Comparison of ENCODE assay signal across 8 mouse cellular contexts in the genomic region with DNA sequence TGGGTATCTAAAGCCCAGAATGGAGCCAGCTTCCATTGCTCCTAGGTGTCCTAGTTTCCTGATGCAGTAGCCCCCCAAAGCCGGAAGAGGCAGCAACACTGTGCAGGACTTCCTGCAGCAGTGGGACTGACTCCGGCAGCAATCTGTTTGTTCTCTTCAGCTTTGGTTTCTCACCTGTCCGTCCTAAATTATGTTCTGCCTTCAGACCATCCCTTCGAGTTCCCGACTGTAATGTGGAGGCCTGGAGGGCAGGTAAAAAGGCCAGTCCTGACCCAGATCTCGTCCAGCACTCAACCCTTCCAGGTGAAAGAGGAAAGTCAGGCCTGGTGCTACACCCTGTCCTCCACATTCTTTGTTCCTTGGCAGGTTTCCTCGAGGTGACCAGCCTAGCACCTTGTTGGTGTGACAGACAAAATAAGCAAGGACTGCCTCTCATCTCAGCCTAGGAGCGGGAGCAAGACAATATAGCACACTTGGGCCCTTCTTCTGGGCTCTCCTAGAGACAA. TPM values are rescaled to one million over a fixed set of nuclear protein-coding genes. Genes with fewer than 3 reads are reported as not detected.
DNase-seq lines count a peak whose midpoint lies in the region; ATAC-seq and TF ChIP-seq lines count a peak whose summit lies in the region.

No protein-coding gene starts in this region.

- peak overlapping the region; percentile 71 for H3K9ac ChIP-seq in forebrain, embryonic 13.5 days
- peak overlapping the region; percentile 36; the same call in 1 of the 2 replicates for H3K9ac ChIP-seq in limb, embryonic 13.5 days
- peak overlapping the region; percentile 17 for H3K9ac ChIP-seq in neural tube, embryonic 14.5 days (replicated peaks; ENCODE audit: low read depth, low read length)

- no peak for TF ChIP-seq CTCF in C2C12 (IDR thresholded peaks at IDR 0.05; ENCODE audit: control insufficient read depth, insufficient read depth, insufficient read length)

- H3K4me2 ChIP-seq in forebrain, embryonic 13.5 days = peak overlapping the region; percentile 71
- H3K4me2 ChIP-seq in limb, embryonic 13.5 days (replicated peaks) = peak overlapping the region; percentile 76
- H3K4me2 ChIP-seq in neural tube, embryonic 14.5 days (ENCODE audit: low read depth, low read length) = peak overlapping the region; percentile 3; the same call in 1 of the 2 replicates

- H3K27me3 ChIP-seq in C2C12 (ENCODE audit: control insufficient read depth, insufficient read depth, insufficient read length) = no peaks in the 10 kb centered on the region
- H3K27me3 ChIP-seq in forebrain, embryonic 13.5 days = no peaks in the 10 kb centered on the region
- no peaks in the 10 kb centered on the region for H3K27me3 ChIP-seq in limb, embryonic 13.5 days
- no peaks in the 10 kb centered on the region for H3K27me3 ChIP-seq in neural tube, embryonic 14.5 days (ENCODE audit: control insufficient read depth, insufficient read depth, low read length)

- no peak for ATAC-seq in forebrain, embryonic 13.5 days
- no peak for ATAC-seq in limb, embryonic 13.5 days (ENCODE audit: low FRiP score, low read depth)
- ATAC-seq in neural tube, embryonic 14.5 days (ENCODE audit: low read depth) = no peak

- H3K79me3 ChIP-seq in C2C12 (ENCODE audit: low read depth) = peaks cover 5% of the 10 kb centered on the region

- WGBS in forebrain, embryonic 13.5 days = 21% methylated on average over 8 of the region's 8 CpGs
- 25% methylated on average over 8 of the region's 8 CpGs for WGBS in limb, embryonic 13.5 days
- 21% methylated on average over 8 of the region's 8 CpGs for WGBS in neural tube, embryonic 14.5 days

- H3K79me2 ChIP-seq in C2C12 (ENCODE audit: control insufficient read depth, insufficient read depth) = peaks cover 34% of the 10 kb centered on the region

- DNase-seq in cerebellum, adult 9-10 months = peak; percentile 65
- no peak for DNase-seq in cerebellum, adult 8-10 months
- DNase-seq in layer of hippocampus, adult 9-10 months (ENCODE audit: low spot score) = no peak
- no peak for DNase-seq in layer of hippocampus, adult 11-12 months (ENCODE audit: low spot score)

- H3K4me3 ChIP-seq in C2C12 (ENCODE audit: insufficient read depth, poor library complexity, severe bottlenecking) = no peak overlapping the region
- H3K4me3 ChIP-seq in forebrain, embryonic 13.5 days = no peak overlapping the region
- no peak overlapping the region for H3K4me3 ChIP-seq in limb, embryonic 13.5 days
- H3K4me3 ChIP-seq in neural tube, embryonic 14.5 days (ENCODE audit: low read depth, low read length) = no peak overlapping the region

- peak overlapping the region; percentile 3 for H3ac ChIP-seq in C2C12 (ENCODE audit: control insufficient read depth, insufficient read length, low read depth)

- peak overlapping the region; percentile 99 for H3K27ac ChIP-seq in forebrain, embryonic 13.5 days
- peak overlapping the region; percentile 95 for H3K27ac ChIP-seq in limb, embryonic 13.5 days
- peak overlapping the region; percentile 99 for H3K27ac ChIP-seq in neural tube, embryonic 14.5 days (ENCODE audit: low read depth, low read length)

- H3K9me3 ChIP-seq in forebrain, embryonic 13.5 days (replicated peaks) = no peaks in the 10 kb centered on the region
- H3K9me3 ChIP-seq in limb, embryonic 13.5 days = no peaks in the 10 kb centered on the region
- no peaks in the 10 kb centered on the region for H3K9me3 ChIP-seq in neural tube, embryonic 14.5 days (ENCODE audit: control insufficient read depth, low read length)

- peaks cover 92% of the 10 kb centered on the region for H3K4me1 ChIP-seq in forebrain, embryonic 13.5 days
- peaks cover 91% of the 10 kb centered on the region for H3K4me1 ChIP-seq in limb, embryonic 13.5 days
- peaks cover 65% of the 10 kb centered on the region for H3K4me1 ChIP-seq in neural tube, embryonic 14.5 days (ENCODE audit: control insufficient read depth, insufficient read depth, low read length)

- H3K36me3 ChIP-seq in C2C12 (ENCODE audit: control insufficient read depth, insufficient read depth) = no peaks in the 10 kb centered on the region
- no peaks in the 10 kb centered on the region for H3K36me3 ChIP-seq in forebrain, embryonic 13.5 days (ENCODE audit: poor library complexity, severe bottlenecking)
- no peaks in the 10 kb centered on the region for H3K36me3 ChIP-seq in limb, embryonic 13.5 days
- H3K36me3 ChIP-seq in neural tube, embryonic 14.5 days (ENCODE audit: control insufficient read depth, insufficient read depth, low read length) = no peaks in the 10 kb centered on the region

TF ChIP-seq in C2C12, 6 proteins besides CTCF, POLR2A, EP300 and RAD21:
- TF ChIP-seq USF1 (IDR thresholded peaks at IDR 0.05; ENCODE audit: low read depth) (no peak), FOSL1 (IDR thresholded peaks at IDR 0.05; ENCODE audit: insufficient read depth, low read length, poor library complexity, severe bottlenecking) (no peak), CEBPB (IDR thresholded peaks at IDR 0.05; ENCODE audit: low read depth) (no peak), MYOG (IDR thresholded peaks at IDR 0.05; ENCODE audit: control insufficient read depth, extremely low read depth, insufficient read length) (no peak), MAX (IDR thresholded peaks at IDR 0.05) (no peak), MYOD1 (IDR thresholded peaks at IDR 0.05; ENCODE audit: control insufficient read depth, insufficient read length, low read depth) (no peak)

RNA-seq across cellular contexts. Expression of a gene that starts 6.3 kb away (rescaled TPM):
- 49.7 TPM for polyA plus RNA-seq in C2C12 (2012; fragmentation: generic; extraction: Trizol)
- 54.2 and 54.8 TPM in 2 replicates for polyA plus RNA-seq in forebrain, embryonic 13.5 days (2015; fragmentation: Nextera tagmentation; extraction: Ambion mirVana)
- 39.2 and 41.2 TPM in 2 replicates for polyA plus RNA-seq in limb, embryonic 13.5 days (2015; fragmentation: Nextera tagmentation; extraction: Ambion mirVana)
- 47.6 and 58.3 TPM in 2 replicates for polyA plus RNA-seq in neural tube, embryonic 14.5 days (2014; fragmentation: Nextera tagmentation; extraction: Ambion mirVana)

RNA-seq across cellular contexts. Expression of a gene that starts 56.0 kb away (rescaled TPM):
- 12.0 TPM for polyA plus RNA-seq in C2C12 (2012; fragmentation: generic; extraction: Trizol)
- polyA plus RNA-seq in forebrain, embryonic 13.5 days (2015; fragmentation: Nextera tagmentation; extraction: Ambion mirVana) = 46.1 and 53.1 TPM in 2 replicates
- 23.6 and 24.7 TPM in 2 replicates for polyA plus RNA-seq in limb, embryonic 13.5 days (2015; fragmentation: Nextera tagmentation; extraction: Ambion mirVana)
- polyA plus RNA-seq in neural tube, embryonic 14.5 days (2014; fragmentation: Nextera tagmentation; extraction: Ambion mirVana) = 51.7 and 54.2 TPM in 2 replicates

Comparison
In these comparisons a context has a peak if more than half of its experiments do, and no peak if none do; other contexts are left out.
1. H3K4me2 ChIP-seq: peak in every context shown above with its lines; median percentile 76 in limb, embryonic 13.5 days; 71 in forebrain, embryonic 13.5 days; 3 in neural tube, embryonic 14.5 days.
2. H3K9ac ChIP-seq: peak in every context shown above with its lines; median percentile 71 in forebrain, embryonic 13.5 days; 36 in limb, embryonic 13.5 days; 17 in neural tube, embryonic 14.5 days.